14 mouse cellular contexts compared by ENCODE assay signal in the genomic region with DNA sequence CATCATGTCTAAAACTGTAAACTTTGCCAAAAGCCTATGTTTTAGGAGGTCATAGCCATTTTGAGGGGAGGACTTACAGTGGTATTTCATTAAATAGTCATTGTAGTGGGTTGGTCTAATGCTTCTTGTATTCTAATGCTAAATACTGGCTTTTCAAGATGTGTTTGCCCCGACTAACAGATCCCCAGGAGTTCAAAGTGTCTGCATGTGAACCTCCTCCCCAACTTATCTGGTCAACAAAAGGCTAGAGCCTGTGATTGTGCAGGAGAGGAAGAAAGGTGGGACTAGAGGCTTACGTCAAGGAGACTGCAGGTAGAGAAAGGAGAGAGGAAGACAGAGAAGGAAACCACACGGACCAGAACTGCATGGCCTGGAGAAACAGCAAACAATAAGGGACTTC.
"Had no signal": no experiment of that assay in that cellular context is flagged by ENCODE, and none has a peak within 500 bp of the region (broad histone marks: within the 10 kb centered on the region; RNA-seq: fewer than 3 reads in every experiment).

No protein-coding gene starts in this region.

- H3K9me3 ChIP-seq: midbrain, embryonic 10.5 days; midbrain, embryonic 12.5 days; midbrain, embryonic 15.5 days; neural tube, embryonic 12.5 days; stomach, embryonic 15.5 days had no signal

- H3K9ac ChIP-seq: lung, embryonic 14.5 days; midbrain, embryonic 12.5 days; midbrain, embryonic 15.5 days; neural tube, embryonic 12.5 days; stomach, embryonic 15.5 days had no signal

- H3K4me3 ChIP-seq: midbrain, embryonic 10.5 days; midbrain, embryonic 12.5 days; midbrain, embryonic 15.5 days; neural tube, embryonic 12.5 days; stomach, embryonic 15.5 days had no signal

- H3K27ac ChIP-seq: midbrain, embryonic 10.5 days; midbrain, embryonic 12.5 days; midbrain, embryonic 15.5 days; neural tube, embryonic 12.5 days; stomach, embryonic 15.5 days; stomach, postnatal 0 days had no signal

- ATAC-seq: midbrain, embryonic 15.5 days had no signal

- H3K4me1 ChIP-seq: midbrain, embryonic 10.5 days; midbrain, embryonic 12.5 days; midbrain, embryonic 15.5 days; neural tube, embryonic 12.5 days; stomach, embryonic 15.5 days had no signal

- H3K36me3 ChIP-seq: midbrain, embryonic 10.5 days; midbrain, embryonic 12.5 days; midbrain, embryonic 15.5 days; neural tube, embryonic 12.5 days; stomach, embryonic 15.5 days had no signal

- DNase-seq: lung, adult 18-20 months; lung, embryonic 14.5 days; lung, postnatal 10 days; lung, postnatal 4 days; right cerebral cortex, postnatal 14 days; thymus, adult 2 months; thymus, postnatal 25 days; thymus, postnatal 4 days had no signal
